Mouse (Mus musculus): ENCODE results near the gene Cox4i2.

DNA sequence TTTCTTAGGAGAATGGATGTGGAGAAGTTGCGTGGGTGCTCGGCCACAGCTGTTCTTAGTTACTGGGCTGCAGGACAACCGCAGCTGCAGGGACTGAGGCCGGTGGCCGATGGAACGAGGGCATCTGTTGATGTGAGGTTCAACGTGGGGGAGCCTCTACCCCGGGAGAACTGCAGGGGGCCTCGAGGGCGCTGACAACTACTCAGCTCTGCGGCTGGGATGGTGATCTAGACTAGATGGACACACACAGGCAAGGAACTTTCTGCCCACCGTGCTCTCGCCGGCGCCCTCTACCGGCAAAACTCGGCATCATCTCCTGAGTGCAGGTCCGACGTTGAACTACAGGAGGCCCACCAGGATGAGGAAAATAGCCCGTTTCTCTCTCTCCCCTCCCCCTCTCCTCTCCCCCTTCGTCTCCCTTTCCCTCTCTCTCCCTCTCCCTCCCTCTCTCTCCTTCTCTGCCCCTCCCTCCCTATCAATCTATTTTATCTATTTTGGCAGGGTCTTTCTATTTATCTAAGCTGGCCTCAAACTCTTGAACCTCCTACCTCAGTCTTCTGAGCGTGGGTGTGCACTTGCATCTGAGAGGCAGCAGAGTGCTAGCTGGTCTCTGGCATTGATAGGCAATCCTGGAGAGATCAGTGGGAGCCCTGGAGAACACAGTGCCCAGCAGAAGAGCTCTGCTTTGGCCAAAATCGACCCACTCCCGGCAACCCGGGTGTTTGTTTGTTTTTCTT lies 12.6 kb downstream of the Cox4i2 start:
- peak; percentile 95 for TF ChIP-seq CTCF (IDR thresholded peaks at IDR 0.05; ENCODE audit: low read depth, low read length)
- TF ChIP-seq TAL1 (conservative IDR thresholded peaks at IDR 0.05; ENCODE audit: low read depth, low read length), result no peak
